Mouse (Mus musculus) stomach, postnatal 0 days (tissue): ENCODE results near the gene Eps15. TPM values are rescaled to one million over a fixed set of nuclear protein-coding genes. Genes with fewer than 3 reads are reported as not detected.

Experiments
- ATAC-seq: fragments of 200-750 bp; cut with Nextera tagmentation; 2 replicates; pipeline ENCODE4 v1.8.0; 2017; ENCODE audit not compliant: low FRiP score, low TSS enrichment
- DNase-seq: peaks from one replicate; pipeline ENCODE4 v3.0.0-alpha.2; 2016; ENCODE audit warnings: low spot score
- H3K27ac ChIP-seq: fragments of 300-500 bp; sonication (generic); replicated peaks from 2 replicates; pipeline ENCODE4 v1.5.1; 2014; ENCODE audit warnings: mild to moderate bottlenecking, control low read depth
- H3K27me3 ChIP-seq: fragments of 300-500 bp; sonication (generic); 2 replicates; pipeline ENCODE4 v1.6.1; 2014; ENCODE audit warnings: low read length; ENCODE audit not compliant: control insufficient read depth, insufficient read depth
- H3K36me3 ChIP-seq: fragments of 300-500 bp; sonication (generic); 2 replicates; pipeline ENCODE4 v1.6.1; 2014; ENCODE audit warnings: low read length, mixed read lengths; ENCODE audit not compliant: control insufficient read depth, insufficient read depth
- H3K4me1 ChIP-seq: fragments of 300-500 bp; sonication (generic); replicated peaks from 2 replicates; pipeline ENCODE4 v1.6.1; 2014; ENCODE audit warnings: antibody characterized with exemption; ENCODE audit not compliant: control insufficient read depth, insufficient read depth
- H3K4me2 ChIP-seq: fragments of 300-500 bp; sonication (generic); replicated peaks from 2 replicates; pipeline ENCODE4 v1.6.1; 2014; ENCODE audit warnings: low read depth, mild to moderate bottlenecking, control low read depth, moderate library complexity
- H3K4me3 ChIP-seq: fragments of 300-500 bp; sonication (generic); 2 replicates; pipeline ENCODE4 v1.5.1; 2014; ENCODE audit warnings: low read depth, low read length, control low read depth
- H3K9ac ChIP-seq: fragments of 300-500 bp; sonication (generic); 2 replicates; pipeline ENCODE4 v1.6.1; 2014; ENCODE audit warnings: mild to moderate bottlenecking, low read length, control low read depth, mixed read lengths
- H3K9me3 ChIP-seq: fragments of 300-500 bp; sonication (generic); 2 replicates; pipeline ENCODE4 v1.6.1; 2016; ENCODE audit warnings: low read length; ENCODE audit not compliant: control insufficient read depth
- CTCF ChIP-seq: IDR thresholded peaks from 2 replicates; pipeline ENCODE4 v1.5.1; 2016; ENCODE audit warnings: antibody characterized with exemption, low read depth, mild to moderate bottlenecking, moderate library complexity
- EP300 ChIP-seq: optimal IDR thresholded peaks from 2 replicates; pipeline ENCODE3; 2016; ENCODE audit warnings: antibody characterized with exemption
- WGBS: fragments of 180-500 bp; shearing (Covaris S2); extraction: QIAGEN DNeasy Blood & Tissue Kit; methylation state at CpG from one replicate; pipeline ENCODE4 v1.1.7; 2014; 5-methylcytosine and 5-hydroxymethylcytosine counted together
- polyA plus RNA-seq: library from polyadenylated mRNA; unstranded; fragments of >200 nt; fragmentation: Nextera tagmentation; extraction: Ambion mirVana; gene quantifications from 2 replicates; pipeline ENCODE4 v1.2.1, GENCODE M21; 2015

Gene Eps15
- polyA plus RNA-seq, 1 experiment from 2014 or later: 20.0 TPM

DNA sequence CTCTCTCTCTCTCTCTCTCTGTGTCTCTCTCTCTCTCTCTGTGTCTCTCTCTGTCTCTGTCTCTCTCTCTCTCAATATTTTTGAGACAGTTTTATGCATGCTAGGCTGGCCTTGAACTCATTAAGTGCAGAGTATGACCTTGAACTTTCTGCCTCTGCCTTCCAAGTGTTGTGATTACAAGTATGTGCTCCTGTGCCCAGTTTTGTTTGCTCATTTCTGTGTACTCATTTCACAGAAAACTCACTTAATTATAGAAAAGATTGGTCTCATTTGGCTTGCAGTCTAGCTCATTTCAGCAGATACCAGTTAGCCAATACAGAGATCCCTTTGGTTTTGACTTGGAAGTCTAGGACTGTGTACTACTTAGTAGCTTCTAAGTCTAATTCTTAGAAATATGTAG lies 19.1 kb downstream of the Eps15 start:
- Histone ChIP-seq H3K9me3 (no peaks in the 10 kb centered on the region), H3K4me1 (no peaks in the 10 kb centered on the region), H3K4me2 (no peak overlapping the region), H3K36me3 (no peaks in the 10 kb centered on the region), H3K4me3 (no peak overlapping the region), H3K9ac (no peak overlapping the region), H3K27me3 (no peaks in the 10 kb centered on the region), H3K27ac (no peak overlapping the region)
- TF ChIP-seq CTCF (no peak), EP300 (no peak)
- ATAC-seq (no peak), DNase-seq (no peak)

DNA sequence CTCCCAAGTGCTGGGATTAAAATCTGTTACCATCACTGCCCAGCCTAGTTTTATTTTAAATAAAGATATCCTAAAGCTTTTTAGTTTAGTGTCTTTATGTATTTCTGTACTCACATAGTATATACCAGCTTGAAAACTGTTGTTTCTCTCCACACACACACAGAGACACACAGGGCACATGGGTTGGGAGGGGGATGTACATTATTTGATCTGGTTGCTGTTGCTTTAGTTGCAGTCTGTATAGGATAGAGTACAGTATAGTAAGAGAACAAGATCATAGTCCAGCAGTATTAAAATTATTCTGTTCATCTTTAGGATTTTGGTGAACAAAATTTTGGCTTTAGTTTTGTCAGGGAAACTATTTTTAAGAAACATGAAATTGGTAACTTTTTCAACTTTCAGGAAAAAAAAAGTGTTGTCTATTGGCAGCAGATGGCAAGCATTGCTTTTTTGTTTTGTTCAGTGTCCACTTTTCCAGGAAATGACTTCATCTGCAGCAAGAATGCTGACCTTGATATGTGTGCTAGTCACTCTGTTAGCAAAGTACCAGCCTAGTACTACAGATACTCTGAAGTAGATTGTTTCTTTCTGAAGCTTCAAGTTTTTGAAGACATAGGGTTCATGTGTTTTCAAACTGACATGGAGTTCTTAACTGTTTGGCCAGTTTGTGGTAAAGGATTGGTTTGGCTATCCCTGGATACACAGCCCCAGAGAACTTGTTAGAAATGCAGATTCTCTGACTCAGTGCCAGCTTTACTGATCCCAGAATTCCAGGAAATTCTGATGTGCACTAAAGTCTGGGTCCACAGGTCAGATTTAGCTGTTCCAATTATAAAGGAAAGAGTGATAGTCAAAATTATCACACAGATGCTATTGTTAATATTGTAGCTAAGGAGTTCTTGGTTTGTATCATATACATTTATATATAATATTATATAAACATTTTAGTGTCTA lies 37.1 kb downstream of the Eps15 start:
- Histone ChIP-seq H3K9ac (no peak overlapping the region), H3K9me3 (no peaks in the 10 kb centered on the region), H3K4me1 (no peaks in the 10 kb centered on the region), H3K4me3 (no peak overlapping the region), H3K4me2 (no peak overlapping the region), H3K27ac (no peak overlapping the region), H3K36me3 (no peaks in the 10 kb centered on the region), H3K27me3 (no peaks in the 10 kb centered on the region)
- no peak for DNase-seq
- no peak for TF ChIP-seq CTCF
- no peak for TF ChIP-seq EP300
- ATAC-seq: no peak

DNA sequence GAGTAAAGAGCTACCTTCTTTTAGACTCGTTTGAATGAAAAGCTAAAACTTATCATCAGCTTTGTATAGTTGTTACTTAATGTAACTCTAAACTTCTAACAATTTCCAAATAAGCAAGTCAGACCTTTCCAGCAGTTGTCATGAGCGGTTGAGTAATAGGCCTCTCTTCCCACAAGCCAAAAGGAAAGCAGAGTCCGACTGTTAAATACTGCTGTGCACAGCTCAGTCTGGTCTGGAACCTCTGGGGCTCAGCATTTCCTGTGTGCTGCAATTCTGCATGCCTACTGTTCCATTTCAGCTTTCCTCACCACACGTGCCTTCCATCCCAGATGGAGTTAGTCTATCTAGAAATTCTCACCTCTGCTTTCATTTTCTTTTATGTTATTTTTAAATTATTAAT lies 56.7 kb downstream of the Eps15 start:
- ATAC-seq (no peak), DNase-seq (no peak)
- H3K9me3 ChIP-seq: no peaks in the 10 kb centered on the region
- no peak for TF ChIP-seq EP300
- H3K4me1 ChIP-seq: no peaks in the 10 kb centered on the region
- WGBS: 61% methylated on average over 4 of the region's 4 CpGs
- H3K4me3 ChIP-seq: no peak overlapping the region
- H3K4me2 ChIP-seq: no peak overlapping the region
- H3K27ac ChIP-seq: no peak overlapping the region
- no peak overlapping the region for H3K9ac ChIP-seq
- H3K36me3 ChIP-seq: peaks cover 3% of the 10 kb centered on the region; the same call in 1 of the 2 replicates
- H3K27me3 ChIP-seq: no peaks in the 10 kb centered on the region

DNA sequence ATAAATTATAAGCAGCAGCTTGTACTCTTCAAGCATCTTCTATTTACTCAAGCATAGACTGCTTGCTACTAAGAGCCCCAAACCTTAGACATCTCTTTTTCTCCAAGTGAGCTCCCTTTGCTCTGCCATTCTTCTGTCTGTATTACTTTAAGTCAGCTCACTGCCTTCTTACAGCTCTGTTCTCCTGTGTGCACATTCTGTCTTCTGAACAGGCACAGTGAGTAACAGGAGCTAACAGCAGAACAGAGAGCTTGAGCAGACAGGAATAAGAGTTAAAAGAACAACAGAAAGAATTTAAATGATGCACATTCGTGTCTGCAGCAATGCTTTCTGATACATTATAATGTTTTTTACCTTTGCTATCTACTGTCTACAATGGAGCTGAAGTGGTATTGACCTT lies 61.2 kb downstream of the Eps15 start:
- no peak for DNase-seq
- 61% methylated on average over 1 of the region's 1 CpGs for WGBS

DNA sequence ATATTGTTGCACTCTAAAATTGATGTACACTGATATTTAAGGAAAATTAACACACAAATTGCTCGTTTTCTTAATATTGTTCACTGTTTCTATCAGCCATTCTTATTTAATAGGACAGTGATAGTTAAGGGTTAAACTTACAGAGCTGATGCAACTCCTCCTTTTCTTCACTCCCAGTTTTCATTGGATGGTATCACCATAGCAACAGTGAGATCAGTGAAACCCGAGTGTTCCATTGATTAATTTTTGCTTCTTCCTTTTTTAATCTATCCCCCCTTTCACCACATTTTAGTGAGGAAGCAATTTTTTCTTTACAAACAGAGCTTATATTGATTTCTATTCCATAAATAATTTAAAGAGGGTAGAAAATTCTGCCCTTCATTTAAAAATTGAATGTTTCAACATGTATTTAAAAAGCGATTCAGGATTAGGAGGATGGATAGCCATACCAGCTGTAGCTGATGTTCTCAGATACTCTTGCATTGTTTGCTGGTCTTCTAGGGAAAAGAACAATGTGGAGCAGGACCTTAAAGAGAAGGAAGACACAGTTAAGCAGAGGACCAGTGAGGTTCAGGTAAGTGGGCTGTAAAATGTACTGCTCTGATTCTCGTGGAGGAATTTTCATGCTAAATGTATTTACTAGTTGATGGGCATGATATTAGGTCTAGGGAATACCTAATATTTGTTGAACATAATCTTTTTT lies 62.9 kb downstream of the Eps15 start:
- 54% methylated on average over 4 of the region's 4 CpGs for WGBS
- no peaks in the 10 kb centered on the region for H3K36me3 ChIP-seq
- H3K27ac ChIP-seq: no peak overlapping the region
- ATAC-seq (no peak), DNase-seq (no peak)
- no peaks in the 10 kb centered on the region for H3K27me3 ChIP-seq
- no peak overlapping the region for H3K4me3 ChIP-seq
- no peak overlapping the region for H3K9ac ChIP-seq
- TF ChIP-seq EP300 (no peak), CTCF (no peak)
- no peaks in the 10 kb centered on the region for H3K9me3 ChIP-seq
- H3K4me1 ChIP-seq: no peaks in the 10 kb centered on the region
- no peak overlapping the region for H3K4me2 ChIP-seq

More for the DNA sequence above, 61.2 kb downstream of the Eps15 start:
- H3K4me3 ChIP-seq: no peak overlapping the region
- no peak overlapping the region for H3K4me2 ChIP-seq
- no peaks in the 10 kb centered on the region for H3K9me3 ChIP-seq
- no peaks in the 10 kb centered on the region for H3K36me3 ChIP-seq
- no peaks in the 10 kb centered on the region for H3K27me3 ChIP-seq
- H3K27ac ChIP-seq: no peak overlapping the region
- no peak for ATAC-seq
- H3K4me1 ChIP-seq: no peaks in the 10 kb centered on the region
- TF ChIP-seq CTCF (no peak), EP300 (no peak)
- H3K9ac ChIP-seq: no peak overlapping the region

DNA sequence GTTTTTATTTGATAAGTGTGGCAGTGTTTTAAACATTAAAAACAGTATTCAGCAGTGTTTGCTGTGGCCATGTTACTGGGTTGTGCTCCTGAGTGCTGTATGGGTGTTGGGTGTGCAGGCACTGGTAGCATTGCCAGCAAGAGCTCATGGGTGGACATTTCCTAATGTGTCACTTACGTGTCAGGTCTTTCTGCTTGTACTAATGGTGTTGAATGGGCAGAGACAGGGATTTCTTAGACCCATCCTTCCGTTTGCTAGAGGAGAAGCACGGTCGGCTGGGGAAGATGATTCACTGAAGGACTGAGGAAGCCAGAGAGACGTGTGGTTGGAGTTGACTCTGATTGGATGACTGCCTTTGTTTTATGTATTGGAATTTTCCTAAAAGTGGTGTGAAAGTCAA lies 63.8 kb downstream of the Eps15 start:
- WGBS: 77% methylated on average over 5 of the region's 5 CpGs
- Histone ChIP-seq H3K9me3 (no peaks in the 10 kb centered on the region), H3K4me2 (no peak overlapping the region), H3K4me1 (no peaks in the 10 kb centered on the region), H3K9ac (no peak overlapping the region), H3K36me3 (no peaks in the 10 kb centered on the region), H3K27me3 (no peaks in the 10 kb centered on the region), H3K4me3 (no peak overlapping the region), H3K27ac (no peak overlapping the region)
- DNase-seq (no peak), ATAC-seq (no peak)
- no peak for TF ChIP-seq EP300
- no peak for TF ChIP-seq CTCF
